Mouse (Mus musculus): ENCODE data around the gene Znrd1. TPM values are rescaled to one million over a fixed set of nuclear protein-coding genes. Genes with fewer than 3 reads are reported as not detected.

Znrd1 gene
- polyA plus RNA-seq, 1 experiment: 58.6 TPM

DNA sequence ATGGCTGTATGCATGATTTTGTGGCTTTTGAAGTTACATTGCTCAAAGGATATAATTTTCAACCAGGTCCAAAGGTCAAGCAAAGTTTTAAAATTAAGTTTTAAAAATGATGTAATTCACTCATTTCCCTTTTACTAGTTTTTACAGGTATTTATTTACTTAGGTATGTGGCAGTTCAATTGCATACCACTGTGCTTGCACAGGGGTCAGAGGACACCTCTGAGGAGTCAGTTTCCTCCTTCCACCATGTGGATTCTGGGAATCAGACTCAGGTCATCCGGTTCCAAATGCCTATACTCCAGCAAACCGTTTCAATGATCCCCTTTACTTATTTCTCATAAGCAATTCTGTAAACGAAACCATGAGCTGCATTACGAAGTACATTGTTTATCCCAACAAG, 35.6 kb downstream of the Znrd1 start:
- TF ChIP-seq MAX (IDR thresholded peaks at IDR 0.05; ENCODE audit: low read depth): no peak
- no peak for TF ChIP-seq MYOG (IDR thresholded peaks at IDR 0.05; ENCODE audit: control insufficient read depth in 1 of 3, insufficient read depth in 1 of 3, insufficient read length in 2 of 3, low read depth in 2 of 3)
- TF ChIP-seq POLR2AphosphoS2 (IDR thresholded peaks at IDR 0.05; ENCODE audit: insufficient read length, low read depth): no peak
- TF ChIP-seq USF1 (IDR thresholded peaks at IDR 0.05; ENCODE audit: low read depth): no peak
- TF ChIP-seq TCF12 (IDR thresholded peaks at IDR 0.05; ENCODE audit: insufficient read depth, poor library complexity, severe bottlenecking): no peak
- no peak for TF ChIP-seq E2F4 (IDR thresholded peaks at IDR 0.05; ENCODE audit: insufficient read depth)
- TF ChIP-seq TCF3 (IDR thresholded peaks at IDR 0.05; ENCODE audit: insufficient read length, low read depth): no peak
- no peak for TF ChIP-seq MYOD1 (IDR thresholded peaks at IDR 0.05; ENCODE audit: control insufficient read depth in 1 of 3, insufficient read length in 2 of 3, low read depth in 2 of 3)
- no peak for TF ChIP-seq SRF (IDR thresholded peaks at IDR 0.05; ENCODE audit: control insufficient read depth, insufficient read length, low read depth)
- no peak for TF ChIP-seq REST (IDR thresholded peaks at IDR 0.05; ENCODE audit: insufficient read depth, insufficient read length)
- no peak for TF ChIP-seq POLR2A (IDR thresholded peaks at IDR 0.05; ENCODE audit: insufficient read length, low read depth)
- no peak for TF ChIP-seq CEBPB (IDR thresholded peaks at IDR 0.05; ENCODE audit: insufficient read depth, poor library complexity, severe bottlenecking)
- no peaks in the 10 kb centered on the region for H3K27me3 ChIP-seq (ENCODE audit: control insufficient read depth, insufficient read depth, insufficient read length)
- H3K4me3 ChIP-seq: no peak overlapping the region
- H3K79me2 ChIP-seq (ENCODE audit: control insufficient read depth, insufficient read depth): no peaks in the 10 kb centered on the region
- H3K4me2 ChIP-seq (ENCODE audit: low read depth): no peak overlapping the region
- H3K36me3 ChIP-seq (ENCODE audit: control insufficient read depth, insufficient read depth): no peaks in the 10 kb centered on the region
- H3ac ChIP-seq (ENCODE audit: control insufficient read depth, insufficient read length): no peak overlapping the region

DNA sequence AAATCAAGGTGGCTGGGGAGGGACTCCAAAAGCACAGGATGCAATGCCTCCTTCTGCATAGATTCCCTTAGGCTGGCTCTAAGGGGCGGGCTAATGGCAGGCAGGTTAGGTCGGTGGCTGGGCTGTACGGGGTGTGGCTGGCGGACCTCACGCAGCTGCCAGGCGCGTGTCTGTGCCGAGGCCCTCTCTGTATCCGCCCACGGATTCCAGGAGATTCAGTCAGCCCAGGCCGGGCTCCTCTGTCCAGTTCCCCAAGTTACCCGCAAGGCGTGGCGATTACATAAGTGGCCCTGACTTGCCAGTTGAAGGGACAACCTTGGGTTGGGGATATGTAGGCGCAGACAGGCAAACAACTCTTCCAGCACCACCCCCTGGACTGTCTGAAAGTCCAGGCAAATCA, 38.1 kb downstream of the Znrd1 start:
- Histone ChIP-seq H3ac (ENCODE audit: control insufficient read depth, insufficient read length) (no peak overlapping the region), H3K79me2 (ENCODE audit: control insufficient read depth, insufficient read depth) (no peaks in the 10 kb centered on the region), H3K36me3 (ENCODE audit: control insufficient read depth, insufficient read depth) (no peaks in the 10 kb centered on the region), H3K4me2 (ENCODE audit: low read depth) (peak overlapping the region; percentile 46), H3K27me3 (ENCODE audit: control insufficient read depth, insufficient read depth, insufficient read length) (no peaks in the 10 kb centered on the region), H3K4me3 (no peak overlapping the region)
- TF ChIP-seq POLR2AphosphoS2 (IDR thresholded peaks at IDR 0.05; ENCODE audit: insufficient read length, low read depth) (no peak), MYOD1 (IDR thresholded peaks at IDR 0.05; ENCODE audit: control insufficient read depth in 1 of 3, insufficient read length in 2 of 3, low read depth in 2 of 3) (peak in 2 of 3 experiments; percentile 49 to 84), MYOG (IDR thresholded peaks at IDR 0.05; ENCODE audit: control insufficient read depth in 1 of 3, insufficient read depth in 1 of 3, insufficient read length in 2 of 3, low read depth in 2 of 3) (peak in 2 of 3 experiments; percentile 65 to 80)

DNA sequence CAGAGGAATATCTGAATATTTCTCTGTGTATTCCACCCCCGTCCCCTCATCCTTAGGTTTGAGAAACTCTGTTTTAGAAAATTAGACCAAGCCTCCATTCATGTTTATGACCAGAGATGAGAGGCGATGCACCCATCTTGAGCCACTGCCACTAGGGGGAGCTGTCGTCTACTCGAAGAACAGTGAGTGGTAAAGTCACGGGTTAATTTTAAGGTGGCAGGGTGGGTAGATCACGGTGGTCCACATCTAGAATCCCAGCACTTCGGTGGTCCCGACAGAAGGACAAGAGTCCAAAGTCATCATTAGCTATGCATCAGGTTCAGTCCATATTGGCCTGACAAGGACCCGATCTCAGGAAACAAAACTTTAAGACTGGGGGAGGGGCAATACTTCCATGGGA, 43.3 kb downstream of the Znrd1 start:
- no peak overlapping the region for H3ac ChIP-seq (ENCODE audit: control insufficient read depth, insufficient read length)
- no peaks in the 10 kb centered on the region for H3K36me3 ChIP-seq (ENCODE audit: control insufficient read depth, insufficient read depth)
- peaks cover 11% of the 10 kb centered on the region for H3K27me3 ChIP-seq (ENCODE audit: control insufficient read depth, insufficient read depth, insufficient read length)
- TF ChIP-seq POLR2A (IDR thresholded peaks at IDR 0.05; ENCODE audit: insufficient read length, low read depth): no peak
- no peak for TF ChIP-seq MYOG (IDR thresholded peaks at IDR 0.05; ENCODE audit: control insufficient read depth in 1 of 3, insufficient read depth in 1 of 3, insufficient read length in 2 of 3, low read depth in 2 of 3)
- no peak for TF ChIP-seq TCF12 (IDR thresholded peaks at IDR 0.05; ENCODE audit: insufficient read depth, poor library complexity, severe bottlenecking)
- TF ChIP-seq USF1 (IDR thresholded peaks at IDR 0.05; ENCODE audit: low read depth): no peak
- TF ChIP-seq MAX (IDR thresholded peaks at IDR 0.05; ENCODE audit: low read depth): no peak
- no peak overlapping the region for H3K4me2 ChIP-seq (ENCODE audit: low read depth)
- no peaks in the 10 kb centered on the region for H3K79me2 ChIP-seq (ENCODE audit: control insufficient read depth, insufficient read depth)
- no peak overlapping the region for H3K4me3 ChIP-seq

DNA sequence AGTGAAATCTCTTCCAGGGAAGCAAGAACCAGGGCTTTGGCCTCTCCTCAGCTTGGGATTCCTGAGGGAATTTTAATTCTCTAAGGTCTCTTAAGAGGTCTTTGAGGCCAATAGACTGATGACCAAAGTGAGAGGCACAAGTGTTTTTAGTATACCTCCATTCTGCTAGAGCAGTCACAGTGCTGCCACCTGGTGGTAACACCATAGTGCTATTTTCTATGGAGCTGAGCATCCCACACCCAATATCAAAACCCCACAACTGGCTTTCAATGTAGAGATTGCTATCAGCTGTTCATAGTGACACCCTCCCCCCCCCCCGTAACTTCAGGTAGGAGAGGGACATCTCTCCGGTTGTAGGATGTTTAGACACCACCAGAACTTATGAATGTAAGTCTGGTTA, 44.3 kb downstream of the Znrd1 start:
- H3K36me3 ChIP-seq (ENCODE audit: control insufficient read depth, insufficient read depth): no peaks in the 10 kb centered on the region
- no peaks in the 10 kb centered on the region for H3K79me2 ChIP-seq (ENCODE audit: control insufficient read depth, insufficient read depth)
- TF ChIP-seq E2F4 (IDR thresholded peaks at IDR 0.05; ENCODE audit: insufficient read depth): no peak
- TF ChIP-seq TCF12 (IDR thresholded peaks at IDR 0.05; ENCODE audit: insufficient read depth, poor library complexity, severe bottlenecking): no peak
- no peak for TF ChIP-seq CEBPB (IDR thresholded peaks at IDR 0.05; ENCODE audit: insufficient read depth, poor library complexity, severe bottlenecking)
- no peak for TF ChIP-seq POLR2A (IDR thresholded peaks at IDR 0.05; ENCODE audit: insufficient read length, low read depth)
- no peak for TF ChIP-seq TCF3 (IDR thresholded peaks at IDR 0.05; ENCODE audit: insufficient read length, low read depth)
- no peak for TF ChIP-seq REST (IDR thresholded peaks at IDR 0.05; ENCODE audit: insufficient read depth, insufficient read length)
- no peak for TF ChIP-seq MYOG (IDR thresholded peaks at IDR 0.05; ENCODE audit: control insufficient read depth in 1 of 3, insufficient read depth in 1 of 3, insufficient read length in 2 of 3, low read depth in 2 of 3)
- H3K4me2 ChIP-seq (ENCODE audit: low read depth): no peak overlapping the region
- H3K27me3 ChIP-seq (ENCODE audit: control insufficient read depth, insufficient read depth, insufficient read length): peaks cover 11% of the 10 kb centered on the region
- H3K4me3 ChIP-seq: no peak overlapping the region
- H3ac ChIP-seq (ENCODE audit: control insufficient read depth, insufficient read length): no peak overlapping the region

DNA sequence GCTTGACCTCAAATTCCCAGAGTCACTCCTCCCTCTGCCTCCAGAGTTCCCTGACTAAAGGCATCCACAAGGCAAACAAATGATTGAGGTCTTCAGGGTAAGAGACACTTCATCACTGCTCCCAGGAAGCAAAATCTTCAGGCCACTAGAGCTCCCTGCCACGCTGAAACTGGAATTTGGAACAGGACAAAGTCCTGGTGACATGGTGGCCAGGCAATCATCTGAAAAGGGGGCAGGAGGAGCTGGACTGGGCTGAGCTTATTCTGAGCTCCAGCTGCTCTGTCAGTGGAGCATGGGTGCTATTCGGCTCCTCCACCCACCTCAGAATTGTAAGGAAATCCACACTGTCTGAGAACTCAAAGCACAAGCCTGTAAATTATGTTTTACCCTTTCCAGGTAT, 46.3 kb downstream of the Znrd1 start:
- Histone ChIP-seq H3K4me3 (no peak overlapping the region), H3K79me2 (ENCODE audit: control insufficient read depth, insufficient read depth) (no peaks in the 10 kb centered on the region)

More for the DNA sequence above, 46.3 kb downstream of the Znrd1 start:
- H3ac ChIP-seq (ENCODE audit: control insufficient read depth, insufficient read length): no peak overlapping the region
- H3K4me2 ChIP-seq (ENCODE audit: low read depth): no peak overlapping the region
- no peaks in the 10 kb centered on the region for H3K36me3 ChIP-seq (ENCODE audit: control insufficient read depth, insufficient read depth)
- peaks cover 15% of the 10 kb centered on the region for H3K27me3 ChIP-seq (ENCODE audit: control insufficient read depth, insufficient read depth, insufficient read length)
- TF ChIP-seq POLR2A (IDR thresholded peaks at IDR 0.05; ENCODE audit: insufficient read length, low read depth): no peak
- no peak for TF ChIP-seq USF1 (IDR thresholded peaks at IDR 0.05; ENCODE audit: low read depth)
- no peak for TF ChIP-seq MAX (IDR thresholded peaks at IDR 0.05; ENCODE audit: low read depth)
- TF ChIP-seq TCF3 (IDR thresholded peaks at IDR 0.05; ENCODE audit: insufficient read length, low read depth): no peak
- no peak for TF ChIP-seq CEBPB (IDR thresholded peaks at IDR 0.05; ENCODE audit: insufficient read depth, poor library complexity, severe bottlenecking)
- TF ChIP-seq REST (IDR thresholded peaks at IDR 0.05; ENCODE audit: insufficient read depth, insufficient read length): no peak
- no peak for TF ChIP-seq E2F4 (IDR thresholded peaks at IDR 0.05; ENCODE audit: insufficient read depth)
- TF ChIP-seq POLR2AphosphoS2 (IDR thresholded peaks at IDR 0.05; ENCODE audit: insufficient read length, low read depth): no peak
- no peak for TF ChIP-seq TCF12 (IDR thresholded peaks at IDR 0.05; ENCODE audit: insufficient read depth, poor library complexity, severe bottlenecking)
- no peak for TF ChIP-seq MYOD1 (IDR thresholded peaks at IDR 0.05; ENCODE audit: control insufficient read depth in 1 of 3, insufficient read length in 2 of 3, low read depth in 2 of 3)
- TF ChIP-seq SRF (IDR thresholded peaks at IDR 0.05; ENCODE audit: control insufficient read depth, insufficient read length, low read depth): no peak
- no peak for TF ChIP-seq MYOG (IDR thresholded peaks at IDR 0.05; ENCODE audit: control insufficient read depth in 1 of 3, insufficient read depth in 1 of 3, insufficient read length in 2 of 3, low read depth in 2 of 3)
